Mouse (Mus musculus) embryonic facial prominence, embryonic 12.5 days (tissue): ENCODE measurements around the gene Olfr107. TPM values are rescaled to one million over a fixed set of nuclear protein-coding genes. Genes with fewer than 3 reads are reported as not detected.

Experiments
- ATAC-seq: fragments of 200-750 bp; cut with Nextera tagmentation; 2 replicates; pipeline ENCODE4 v1.8.0; 2017; ENCODE audit not compliant: insufficient number of reproducible peaks, insufficient read depth, low FRiP score, low TSS enrichment
- H3K27ac ChIP-seq: fragments of 300-500 bp; sonication (generic); 2 replicates; pipeline ENCODE4 v1.5.1; 2016; ENCODE audit warnings: mild to moderate bottlenecking
- H3K27me3 ChIP-seq: fragments of 300-500 bp; sonication (generic); 2 replicates; pipeline ENCODE4 v1.6.1; 2016; ENCODE audit warnings: mild to moderate bottlenecking, moderate library complexity
- H3K36me3 ChIP-seq: fragments of 300-500 bp; sonication (generic); 2 replicates; pipeline ENCODE4 v1.6.1; 2016; ENCODE audit warnings: mild to moderate bottlenecking
- H3K4me1 ChIP-seq: fragments of 300-500 bp; sonication (generic); 2 replicates; pipeline ENCODE4 v1.6.1; 2016
- H3K4me2 ChIP-seq: fragments of 300-500 bp; sonication (generic); replicated peaks from 2 replicates; pipeline ENCODE4 v1.6.1; 2016; ENCODE audit warnings: mild to moderate bottlenecking, moderate library complexity
- H3K4me3 ChIP-seq: fragments of 300-500 bp; sonication (generic); 2 replicates; pipeline ENCODE4 v1.5.1; 2016; ENCODE audit warnings: mild to moderate bottlenecking
- H3K9ac ChIP-seq: fragments of 300-500 bp; sonication (generic); 2 replicates; pipeline ENCODE4 v1.6.1; 2016; ENCODE audit warnings: mild to moderate bottlenecking, moderate library complexity
- H3K9me3 ChIP-seq: fragments of 300-500 bp; sonication (generic); 2 replicates; pipeline ENCODE4 v1.6.1; 2016; ENCODE audit warnings: mild to moderate bottlenecking, moderate library complexity
- WGBS: fragments of 180-500 bp; shearing (Covaris S2); methylation state at CpG from one replicate; pipeline ENCODE4 v1.1.7; 2016; 5-methylcytosine and 5-hydroxymethylcytosine counted together
- polyA plus RNA-seq: library from polyadenylated mRNA; unstranded; fragments of >200 nt; fragmentation: Nextera tagmentation; extraction: Ambion mirVana; gene quantifications from 2 replicates; pipeline ENCODE4 v1.2.1, GENCODE M21; 2016

The Olfr107 gene
- not detected in 2 replicates for polyA plus RNA-seq

- no peak within 1 kb of the TSS for H3K4me3 ChIP-seq
- H3K27ac ChIP-seq, result no peak within 1 kb of the TSS
- no peaks in the 10 kb centered on the region for H3K27me3 ChIP-seq
- no peaks in the 10 kb centered on the region for H3K36me3 ChIP-seq
- no peaks in the 10 kb centered on the region for H3K9me3 ChIP-seq
- H3K4me1 ChIP-seq, result no peaks in the 10 kb centered on the region
- H3K9ac ChIP-seq, result no peak within 1 kb of the TSS
- no peak within 1 kb of the TSS for H3K4me2 ChIP-seq
- 77% methylated on average over 3 of the region's 3 CpGs for WGBS
- ATAC-seq, result no peak
Measured at GRCm38 (mm10) chr17:37398926-37399325, at the start of gene Olfr107. Gene Olfr107, plus strand, starts transcription at chr17:37399226.

- H3K27ac ChIP-seq, result no peak within 1 kb of the TSS
- no peak within 1 kb of the TSS for H3K4me2 ChIP-seq
- H3K9ac ChIP-seq, result no peak within 1 kb of the TSS
- H3K4me3 ChIP-seq, result no peak within 1 kb of the TSS
- no peaks in the 10 kb centered on the region for H3K9me3 ChIP-seq
- H3K27me3 ChIP-seq, result no peaks in the 10 kb centered on the region
- no peak for ATAC-seq
- H3K4me1 ChIP-seq, result no peaks in the 10 kb centered on the region
- H3K36me3 ChIP-seq, result no peaks in the 10 kb centered on the region
Measured at GRCm38 (mm10) chr17:37359282-37359681, 39.7 kb upstream of the Olfr107 start, which contains the start of gene Olfr104-ps. Gene Olfr104-ps, plus strand, starts transcription at chr17:37359582.

GRCm38 (mm10) chr17:37378733-37379132 lies 20.3 kb upstream of the Olfr107 start, which contains the start of gene Olfr105-ps:
Gene Olfr105-ps, plus strand, starts transcription at chr17:37379033.
- H3K27ac ChIP-seq, result no peak within 1 kb of the TSS
- no peak within 1 kb of the TSS for H3K9ac ChIP-seq
- no peak within 1 kb of the TSS for H3K4me3 ChIP-seq
- H3K4me1 ChIP-seq, result no peaks in the 10 kb centered on the region
- H3K4me2 ChIP-seq, result no peak within 1 kb of the TSS
- H3K27me3 ChIP-seq, result no peaks in the 10 kb centered on the region
- no peaks in the 10 kb centered on the region for H3K9me3 ChIP-seq
- no peak for ATAC-seq
- H3K36me3 ChIP-seq, result no peaks in the 10 kb centered on the region

- 72% methylated on average over 1 of the region's 1 CpGs for WGBS
- no peak for ATAC-seq
Measured at GRCm38 (mm10) chr17:37390093-37390492, 8.9 kb upstream of the Olfr107 start, which contains the start of gene Olfr106-ps. Gene Olfr106-ps, plus strand, starts transcription at chr17:37390393.

GRCm38 (mm10) chr17:37413380-37413779 lies 14.4 kb downstream of the Olfr107 start:
- Histone ChIP-seq H3K27me3 (no peaks in the 10 kb centered on the region), H3K9me3 (no peaks in the 10 kb centered on the region), H3K36me3 (no peaks in the 10 kb centered on the region), H3K27ac (no peak overlapping the region), H3K9ac (no peak overlapping the region), H3K4me2 (no peak overlapping the region), H3K4me1 (no peaks in the 10 kb centered on the region), H3K4me3 (no peak overlapping the region)
- ATAC-seq, result no peak

More at GRCm38 (mm10) chr17:37390093-37390492, 8.9 kb upstream of the Olfr107 start, which contains the start of gene Olfr106-ps:
- Histone ChIP-seq H3K9ac (no peak within 1 kb of the TSS), H3K4me2 (no peak within 1 kb of the TSS), H3K27ac (no peak within 1 kb of the TSS), H3K4me1 (no peaks in the 10 kb centered on the region), H3K36me3 (no peaks in the 10 kb centered on the region), H3K4me3 (no peak within 1 kb of the TSS), H3K27me3 (no peaks in the 10 kb centered on the region), H3K9me3 (no peaks in the 10 kb centered on the region)

GRCm38 (mm10) chr17:37445180-37445579 lies 46.2 kb downstream of the Olfr107 start, which contains the start of gene Olfr108:
Gene Olfr108, plus strand, starts transcription at chr17:37445480.
- no peak for ATAC-seq
- Histone ChIP-seq H3K4me2 (no peak within 1 kb of the TSS), H3K4me1 (no peaks in the 10 kb centered on the region), H3K27ac (no peak within 1 kb of the TSS), H3K9me3 (no peaks in the 10 kb centered on the region), H3K4me3 (no peak within 1 kb of the TSS), H3K27me3 (no peaks in the 10 kb centered on the region), H3K36me3 (no peaks in the 10 kb centered on the region), H3K9ac (no peak within 1 kb of the TSS)
- WGBS, result 85% methylated on average over 1 of the region's 1 CpGs

Other genes starting within 250 kb of the Olfr107 start
- gene Olfr93, start 237.7 kb upstream of the Olfr107 start, polyA plus RNA-seq, result not detected in 2 replicates
- 0.18 TPM in 1 of 2 replicates, not detected in the other for gene Ubd, start 205.3 kb upstream of the Olfr107 start, polyA plus RNA-seq
- 0.17 TPM in 1 of 2 replicates, not detected in the other for gene Olfr94, start 198.2 kb upstream of the Olfr107 start, polyA plus RNA-seq
- gene Olfr95, start 186.1 kb upstream of the Olfr107 start, polyA plus RNA-seq, result not detected in 2 replicates
- not detected in 2 replicates for gene Olfr96, start 179.1 kb upstream of the Olfr107 start, polyA plus RNA-seq
- gene Olfr97, start 161.9 kb upstream of the Olfr107 start, polyA plus RNA-seq, result not detected in 2 replicates
- gene Olfr98, start 135.5 kb upstream of the Olfr107 start, polyA plus RNA-seq, result not detected in 2 replicates
- 1.4 and 1.5 TPM in 2 replicates for gene H2-M3, start 129.0 kb upstream of the Olfr107 start, polyA plus RNA-seq
- gene Olfr99, start 115.8 kb upstream of the Olfr107 start, polyA plus RNA-seq, result not detected in 2 replicates
- not detected in 2 replicates for gene Olfr101, start 94.9 kb upstream of the Olfr107 start, polyA plus RNA-seq
- gene Olfr102, start 82.2 kb upstream of the Olfr107 start, polyA plus RNA-seq, result not detected in 2 replicates
- gene Olfr103, start 59.5 kb upstream of the Olfr107 start, polyA plus RNA-seq, result not detected in 2 replicates
- gene Olfr104-ps, start 39.6 kb upstream of the Olfr107 start, polyA plus RNA-seq, result not detected in 2 replicates
- not detected in 2 replicates for gene Olfr105-ps, start 20.2 kb upstream of the Olfr107 start, polyA plus RNA-seq
- not detected in 2 replicates for gene Olfr106-ps, start 8.8 kb upstream of the Olfr107 start, polyA plus RNA-seq
- not detected in 2 replicates for gene Olfr108, start 46.3 kb downstream of the Olfr107 start, polyA plus RNA-seq
- gene Olfr109, start 59.7 kb downstream of the Olfr107 start, polyA plus RNA-seq, result not detected in 2 replicates
- gene H2-M2, start 84.3 kb downstream of the Olfr107 start, polyA plus RNA-seq, result not detected in 2 replicates
- not detected in 2 replicates for gene Olfr110, start 93.2 kb downstream of the Olfr107 start, polyA plus RNA-seq
- gene Olfr111, start 108.8 kb downstream of the Olfr107 start, polyA plus RNA-seq, result not detected in 2 replicates
- gene Olfr112, start 170.2 kb downstream of the Olfr107 start, polyA plus RNA-seq, result not detected in 2 replicates
- gene Olfr113, start 178.4 kb downstream of the Olfr107 start, polyA plus RNA-seq, result not detected in 2 replicates
- gene Olfr114, start 193.5 kb downstream of the Olfr107 start, polyA plus RNA-seq, result not detected in 2 replicates
- not detected in 2 replicates for gene Olfr115, start 227.9 kb downstream of the Olfr107 start, polyA plus RNA-seq
- gene Olfr116, start 228.0 kb downstream of the Olfr107 start, polyA plus RNA-seq, result not detected in 2 replicates